Mouse (Mus musculus): ENCODE data around the gene Card10. TPM values are rescaled to one million over a fixed set of nuclear protein-coding genes. Genes with fewer than 3 reads are reported as not detected.

Card10 gene
- polyA plus RNA-seq, 1 experiment, result 20.8 TPM

DNA sequence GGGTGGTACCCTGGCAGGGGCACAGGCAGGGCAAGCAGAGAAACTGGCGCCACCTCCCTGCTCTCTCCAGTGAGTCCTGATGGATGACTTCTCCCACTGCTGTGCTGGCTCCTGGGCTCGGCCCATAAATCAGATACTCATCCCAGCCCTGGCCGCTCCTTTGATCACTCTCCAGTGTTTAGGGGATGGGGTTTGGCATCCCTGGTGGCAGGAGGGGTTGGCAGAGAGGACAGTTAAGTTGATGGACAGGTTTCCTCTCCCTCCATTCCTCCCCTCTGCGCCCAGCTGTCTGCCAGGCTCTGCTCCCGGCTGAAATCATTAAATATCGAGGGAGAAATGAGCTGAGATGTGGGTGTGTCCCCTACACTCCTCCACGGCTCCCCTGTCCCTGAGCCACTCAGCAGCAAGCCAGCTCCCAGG is 66.2 kb downstream of the Card10 start:
- 51% methylated on average over 7 of the region's 7 CpGs for WGBS
- no peak overlapping the region for H3K27ac ChIP-seq (ENCODE audit: control insufficient read depth, insufficient read depth, low read depth, low read length, poor library complexity)
- TF ChIP-seq CTCF (IDR thresholded peaks at IDR 0.05; ENCODE audit: control insufficient read depth, insufficient read depth, low read length) (no peak), POLR2A (IDR thresholded peaks at IDR 0.05; ENCODE audit: borderline replicate concordance, control insufficient read depth, low read depth, low read length) (no peak)
- H3K4me3 ChIP-seq (replicated peaks; ENCODE audit: control insufficient read depth, low read depth, low read length), result no peak overlapping the region
- H3K4me1 ChIP-seq (ENCODE audit: control insufficient read depth, insufficient read depth, low read length), result no peaks in the 10 kb centered on the region

DNA sequence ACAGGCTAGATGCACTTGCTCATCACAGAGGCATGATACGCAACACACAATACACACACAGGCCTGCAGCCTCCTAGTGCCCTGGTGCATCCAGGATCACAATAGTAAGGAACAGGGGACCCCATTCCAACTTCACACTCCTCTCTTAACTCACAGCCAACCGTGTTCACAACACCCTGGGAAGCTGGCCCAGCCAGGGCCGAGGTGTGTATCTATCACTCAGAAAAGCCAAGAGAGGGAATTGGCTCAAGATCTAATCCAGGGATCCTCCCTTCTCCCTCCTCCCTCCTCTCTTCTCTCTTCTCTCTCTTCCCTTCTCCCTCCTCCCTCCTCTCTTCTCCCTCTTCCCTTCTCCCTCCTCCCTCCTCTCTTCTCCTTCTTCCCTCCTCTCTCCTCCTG is 66.7 kb downstream of the Card10 start:
- no peaks in the 10 kb centered on the region for H3K4me1 ChIP-seq (ENCODE audit: control insufficient read depth, insufficient read depth, low read length)
- TF ChIP-seq CTCF (IDR thresholded peaks at IDR 0.05; ENCODE audit: control insufficient read depth, insufficient read depth, low read length) (no peak), POLR2A (IDR thresholded peaks at IDR 0.05; ENCODE audit: borderline replicate concordance, control insufficient read depth, low read depth, low read length) (no peak)
- H3K27ac ChIP-seq (ENCODE audit: control insufficient read depth, insufficient read depth, low read depth, low read length, poor library complexity), result no peak overlapping the region
- no peak overlapping the region for H3K4me3 ChIP-seq (replicated peaks; ENCODE audit: control insufficient read depth, low read depth, low read length)
- 72% methylated on average over 3 of the region's 3 CpGs for WGBS

DNA sequence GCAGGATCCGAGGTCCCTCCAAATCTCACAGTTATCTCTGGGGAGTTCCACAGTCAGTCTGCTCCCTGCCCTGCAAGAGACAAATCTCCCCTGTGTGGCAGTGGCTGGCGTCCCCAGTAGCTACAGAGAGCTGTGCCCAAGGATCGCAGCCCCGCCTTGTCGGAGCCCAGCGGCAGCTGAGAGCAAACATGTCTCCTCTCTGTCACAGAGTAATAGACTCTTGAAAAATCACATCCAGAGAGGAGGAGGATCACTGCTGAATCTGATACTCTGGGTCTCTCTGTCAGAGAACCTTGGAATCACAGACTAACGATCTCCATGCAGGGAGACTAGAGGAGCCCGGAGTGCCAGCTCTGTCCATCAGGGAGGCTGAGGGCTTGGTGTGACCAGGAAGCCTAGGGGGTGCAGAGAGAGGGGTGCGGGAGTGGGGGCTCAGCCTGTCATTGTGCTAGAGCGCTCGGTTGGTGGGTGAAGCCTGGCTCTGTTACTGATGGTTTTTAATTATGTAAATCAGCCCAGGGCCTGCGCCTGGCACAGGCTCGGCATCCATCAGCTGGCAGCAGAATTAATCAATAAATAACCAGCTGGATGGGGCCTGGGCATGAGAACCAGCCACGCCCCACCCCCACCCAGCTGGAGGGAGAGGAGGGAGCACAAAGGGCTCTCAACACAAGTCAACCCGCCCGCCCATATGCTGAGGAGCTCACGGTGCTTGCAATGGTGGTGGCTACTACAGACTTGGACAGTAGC is 67.2 kb downstream of the Card10 start:
- TF ChIP-seq CTCF (IDR thresholded peaks at IDR 0.05; ENCODE audit: control insufficient read depth, insufficient read depth, low read length) (no peak), POLR2A (IDR thresholded peaks at IDR 0.05; ENCODE audit: borderline replicate concordance, control insufficient read depth, low read depth, low read length) (no peak)
- WGBS, result 61% methylated on average over 17 of the region's 17 CpGs
- no peak overlapping the region for H3K27ac ChIP-seq (ENCODE audit: control insufficient read depth, insufficient read depth, low read depth, low read length, poor library complexity)
- no peak overlapping the region for H3K4me3 ChIP-seq (replicated peaks; ENCODE audit: control insufficient read depth, low read depth, low read length)
- no peaks in the 10 kb centered on the region; the same call in 1 of the 2 replicates for H3K4me1 ChIP-seq (ENCODE audit: control insufficient read depth, insufficient read depth, low read length)

DNA sequence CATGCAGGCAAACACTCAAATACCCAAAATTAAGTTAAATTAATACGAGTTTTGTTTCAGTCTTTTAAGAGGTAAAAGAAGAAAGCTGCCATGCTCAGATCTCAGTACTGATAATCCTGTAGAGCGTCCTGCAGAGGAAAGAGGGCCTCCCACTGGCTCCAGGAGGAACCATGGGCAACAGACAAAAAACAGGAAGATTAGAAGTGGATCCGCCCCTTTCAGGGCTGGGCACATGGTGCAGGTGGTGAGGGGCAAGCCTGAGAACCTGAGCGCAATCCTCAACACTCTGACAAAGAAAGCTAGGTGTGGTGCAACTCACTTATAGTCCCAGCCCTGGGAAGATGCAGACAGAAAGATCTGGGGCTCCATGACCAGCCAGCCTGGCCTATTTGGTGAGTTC is 71.0 kb downstream of the Card10 start:
- Histone ChIP-seq H3K4me1 (ENCODE audit: control insufficient read depth, insufficient read depth, low read length) (peaks cover 2% of the 10 kb centered on the region), H3K4me3 (replicated peaks; ENCODE audit: control insufficient read depth, low read depth, low read length) (no peak overlapping the region), H3K27ac (ENCODE audit: control insufficient read depth, insufficient read depth, low read depth, low read length, poor library complexity) (no peak overlapping the region)
- no peak for TF ChIP-seq POLR2A (IDR thresholded peaks at IDR 0.05; ENCODE audit: borderline replicate concordance, control insufficient read depth, low read depth, low read length)
- no peak for TF ChIP-seq CTCF (IDR thresholded peaks at IDR 0.05; ENCODE audit: control insufficient read depth, insufficient read depth, low read length)
- WGBS, result 36% methylated on average over 4 of the region's 4 CpGs

DNA sequence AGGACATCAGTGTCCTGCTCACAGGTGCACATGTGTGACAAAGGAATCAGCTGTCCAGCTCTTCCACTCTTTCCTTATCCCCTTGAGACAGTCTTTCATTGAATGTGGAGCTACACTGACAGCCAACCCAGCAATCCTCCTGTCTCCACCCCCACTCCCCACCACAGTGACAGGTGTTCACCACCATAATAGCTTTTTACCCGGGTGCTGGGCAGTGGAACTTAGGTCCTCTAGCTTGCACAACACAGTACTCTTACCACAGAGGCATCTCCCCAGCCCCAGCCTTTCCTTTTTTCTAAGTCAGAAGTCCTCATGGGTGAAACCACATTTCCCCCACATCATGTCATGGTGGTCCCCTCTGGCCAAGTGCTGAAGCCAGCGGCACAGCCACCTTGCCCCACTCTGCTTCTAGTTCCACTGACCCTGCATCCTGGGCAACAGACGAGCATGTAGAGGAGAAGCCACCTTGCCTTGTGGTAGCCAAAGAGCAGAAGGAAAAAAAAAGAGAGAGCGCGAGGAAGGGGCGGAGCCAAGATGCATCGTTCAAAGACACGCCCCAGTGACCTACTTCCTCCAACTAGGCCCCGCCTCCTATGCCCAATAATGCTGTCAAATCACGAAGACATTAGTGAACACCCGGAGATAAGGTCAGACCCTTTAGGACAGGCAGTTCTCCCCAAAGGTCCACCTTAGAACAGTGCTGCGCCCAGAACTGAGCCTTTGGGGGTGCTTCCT is 72.4 kb downstream of the Card10 start:
- no peak for TF ChIP-seq POLR2A (IDR thresholded peaks at IDR 0.05; ENCODE audit: borderline replicate concordance, control insufficient read depth, low read depth, low read length)
- no peak for TF ChIP-seq CTCF (IDR thresholded peaks at IDR 0.05; ENCODE audit: control insufficient read depth, insufficient read depth, low read length)
- WGBS, result 44% methylated on average over 12 of the region's 12 CpGs
- no peak overlapping the region for H3K4me3 ChIP-seq (replicated peaks; ENCODE audit: control insufficient read depth, low read depth, low read length)
- peaks cover 2% of the 10 kb centered on the region for H3K4me1 ChIP-seq (ENCODE audit: control insufficient read depth, insufficient read depth, low read length)
- H3K27ac ChIP-seq (ENCODE audit: control insufficient read depth, insufficient read depth, low read depth, low read length, poor library complexity), result no peak overlapping the region

DNA sequence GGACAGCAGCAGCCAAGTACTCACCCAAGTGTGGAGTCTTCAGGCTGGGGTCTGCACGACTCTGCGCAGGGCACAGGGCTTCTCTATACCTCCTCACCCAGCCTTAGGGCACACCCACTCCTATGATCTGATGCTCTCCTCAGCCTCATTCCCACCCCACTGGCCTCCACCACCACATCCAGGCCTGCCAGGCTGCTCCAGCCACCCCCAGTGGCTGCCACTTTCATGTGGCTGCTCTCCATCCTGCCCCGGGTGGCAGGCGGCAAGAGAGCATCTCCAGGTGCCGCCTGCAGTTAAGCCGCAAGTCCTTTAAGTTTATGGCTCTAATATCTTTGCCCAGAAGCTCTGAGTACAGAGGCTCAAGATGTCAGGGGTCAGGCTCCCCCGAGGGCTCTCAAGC is 76.1 kb downstream of the Card10 start:
- no peak overlapping the region for H3K4me3 ChIP-seq (replicated peaks; ENCODE audit: control insufficient read depth, low read depth, low read length)
- 63% methylated on average over 7 of the region's 7 CpGs for WGBS
- H3K4me1 ChIP-seq (ENCODE audit: control insufficient read depth, insufficient read depth, low read length), result peaks cover 2% of the 10 kb centered on the region
- no peak overlapping the region for H3K27ac ChIP-seq (ENCODE audit: control insufficient read depth, insufficient read depth, low read depth, low read length, poor library complexity)
- no peak for TF ChIP-seq POLR2A (IDR thresholded peaks at IDR 0.05; ENCODE audit: borderline replicate concordance, control insufficient read depth, low read depth, low read length)
- TF ChIP-seq CTCF (IDR thresholded peaks at IDR 0.05; ENCODE audit: control insufficient read depth, insufficient read depth, low read length), result no peak

Other genes with a start within 250 kb of the Card10 start
- gene Rac2, start 230.3 kb downstream of the Card10 start, polyA plus RNA-seq (2011; ENCODE audit: insufficient read depth, insufficient read length, low replicate concordance, missing spikeins), result 94.5 and 156 TPM in 2 replicates
- 49.8 and 105 TPM in 2 replicates for gene Cyth4, start 206.0 kb downstream of the Card10 start, polyA plus RNA-seq (2011; ENCODE audit: insufficient read depth, insufficient read length, low replicate concordance, missing spikeins)
- not detected in 2 replicates for gene Elfn2, start 84.3 kb downstream of the Card10 start, polyA plus RNA-seq (2011; ENCODE audit: insufficient read depth, insufficient read length, low replicate concordance, missing spikeins)
- gene Mfng, start 29.6 kb downstream of the Card10 start, polyA plus RNA-seq (2011; ENCODE audit: insufficient read depth, insufficient read length, low replicate concordance, missing spikeins), result 8.6 and 15.5 TPM in 2 replicates
- gene Cdc42ep1, start 39.6 kb upstream of the Card10 start, polyA plus RNA-seq (2011; ENCODE audit: insufficient read depth, insufficient read length, low replicate concordance, missing spikeins), result 6.6 and 9.4 TPM in 2 replicates
- gene Lgals2, start 52.5 kb upstream of the Card10 start, polyA plus RNA-seq (2011; ENCODE audit: insufficient read depth, insufficient read length, low replicate concordance, missing spikeins), result not detected in 2 replicates
- gene Gga1, start 74.1 kb upstream of the Card10 start, polyA plus RNA-seq (2011; ENCODE audit: insufficient read depth, insufficient read length, low replicate concordance, missing spikeins), result 25.8 and 55.3 TPM in 2 replicates
- not detected in 2 replicates for gene Gm49510, start 96.6 kb upstream of the Card10 start, polyA plus RNA-seq (2011; ENCODE audit: insufficient read depth, insufficient read length, low replicate concordance, missing spikeins)
- gene Sh3bp1, start 96.7 kb upstream of the Card10 start, polyA plus RNA-seq (2011; ENCODE audit: insufficient read depth, insufficient read length, low replicate concordance, missing spikeins), result 18.9 and 63.2 TPM in 2 replicates
- gene Pdxp, start 110.9 kb upstream of the Card10 start, polyA plus RNA-seq (2011; ENCODE audit: insufficient read depth, insufficient read length, low replicate concordance, missing spikeins), result 5.7 and 8.0 TPM in 2 replicates
- 75.3 and 222 TPM in 2 replicates for gene Lgals1, start 123.7 kb upstream of the Card10 start, polyA plus RNA-seq (2011; ENCODE audit: insufficient read depth, insufficient read length, low replicate concordance, missing spikeins)
- 14.6 and 30.5 TPM in 2 replicates for gene Nol12, start 131.9 kb upstream of the Card10 start, polyA plus RNA-seq (2011; ENCODE audit: insufficient read depth, insufficient read length, low replicate concordance, missing spikeins)
- gene Triobp, start 144.7 kb upstream of the Card10 start, polyA plus RNA-seq (2011; ENCODE audit: insufficient read depth, insufficient read length, low replicate concordance, missing spikeins), result 17.0 and 32.9 TPM in 2 replicates
- 30.4 and 32.4 TPM in 2 replicates for gene H1f0, start 225.4 kb upstream of the Card10 start, polyA plus RNA-seq (2011; ENCODE audit: insufficient read depth, insufficient read length, low replicate concordance, missing spikeins)
- not detected in 2 replicates for gene Galr3, start 238.8 kb upstream of the Card10 start, polyA plus RNA-seq (2011; ENCODE audit: insufficient read depth, insufficient read length, low replicate concordance, missing spikeins)

All from bone marrow, adult 2 months (tissue).